Mouse (Mus musculus) testis, postnatal 14 days (tissue): ENCODE results near the gene Gtf2i.

Experiments used
- DNase-seq: peaks from one replicate; pipeline ENCODE4 v3.0.0; 2021; ENCODE audit warnings: low spot score

The Gtf2i gene

GRCm38 (mm10) chr5:134277109-134277508 lies 37.5 kb downstream of the Gtf2i start:
- no peak for DNase-seq

GRCm38 (mm10) chr5:134275556-134275955 lies 39.0 kb downstream of the Gtf2i start:
- no peak for DNase-seq

- DNase-seq, result no peak
Observed at GRCm38 (mm10) chr5:134275021-134275420, 39.5 kb downstream of the Gtf2i start.

GRCm38 (mm10) chr5:134273761-134274160 lies 40.8 kb downstream of the Gtf2i start:
- no peak for DNase-seq

- DNase-seq, result no peak
Observed at GRCm38 (mm10) chr5:134272761-134273160, 41.8 kb downstream of the Gtf2i start.

GRCm38 (mm10) chr5:134271421-134271820 lies 43.1 kb downstream of the Gtf2i start:
- DNase-seq, result no peak

GRCm38 (mm10) chr5:134270566-134270965 lies 44.0 kb downstream of the Gtf2i start:
- DNase-seq, result no peak

GRCm38 (mm10) chr5:134269751-134270150 lies 44.8 kb downstream of the Gtf2i start:
- DNase-seq, result no peak

- DNase-seq, result no peak
Observed at GRCm38 (mm10) chr5:134268751-134269150, 45.8 kb downstream of the Gtf2i start.

- peak; percentile 19 for DNase-seq
Observed at GRCm38 (mm10) chr5:134266404-134266803, 48.2 kb downstream of the Gtf2i start.

- DNase-seq, result no peak
Observed at GRCm38 (mm10) chr5:134265890-134266289, 48.7 kb downstream of the Gtf2i start.

- DNase-seq, result no peak
Observed at GRCm38 (mm10) chr5:134260001-134260636, 54.4 kb downstream of the Gtf2i start.

GRCm38 (mm10) chr5:134258934-134259333 lies 55.6 kb downstream of the Gtf2i start:
- DNase-seq, result no peak

GRCm38 (mm10) chr5:134258395-134258794 lies 56.2 kb downstream of the Gtf2i start:
- DNase-seq, result no peak

GRCm38 (mm10) chr5:134257349-134258031 lies 57.1 kb downstream of the Gtf2i start:
- no peak for DNase-seq

- no peak for DNase-seq
Observed at GRCm38 (mm10) chr5:134255294-134255693, 59.3 kb downstream of the Gtf2i start.

- DNase-seq, result no peak
Observed at GRCm38 (mm10) chr5:134253806-134254205, 60.8 kb downstream of the Gtf2i start.

GRCm38 (mm10) chr5:134251083-134251482 lies 63.5 kb downstream of the Gtf2i start:
- DNase-seq, result no peak

GRCm38 (mm10) chr5:134250601-134251000 lies 64.0 kb downstream of the Gtf2i start:
- DNase-seq, result no peak

- DNase-seq, result no peak
Observed at GRCm38 (mm10) chr5:134249245-134249649, 65.3 kb downstream of the Gtf2i start.

- DNase-seq, result no peak
Observed at GRCm38 (mm10) chr5:134248608-134249244, 65.8 kb downstream of the Gtf2i start.

GRCm38 (mm10) chr5:134246146-134246545 lies 68.4 kb downstream of the Gtf2i start:
- no peak for DNase-seq

GRCm38 (mm10) chr5:134244890-134245289 lies 69.7 kb downstream of the Gtf2i start:
- DNase-seq, result no peak
